Mouse (Mus musculus) liver, adult 2 months (tissue): ENCODE data around the gene Klkb1.

ENCODE experiments used
- CTCF ChIP-seq: fragments of 200-500 bp; IDR thresholded peaks from 2 replicates; pipeline ENCODE4 v1.5.1; 2011; ENCODE audit warnings: low read depth, low read length, control low read depth
- POLR2A ChIP-seq: fragments of 200-500 bp; IDR thresholded peaks from 2 replicates; pipeline ENCODE4 v1.6.1; 2011; ENCODE audit warnings: low read length, control low read depth; ENCODE audit not compliant: insufficient read depth; ENCODE audit errors: extremely low read depth

DNA sequence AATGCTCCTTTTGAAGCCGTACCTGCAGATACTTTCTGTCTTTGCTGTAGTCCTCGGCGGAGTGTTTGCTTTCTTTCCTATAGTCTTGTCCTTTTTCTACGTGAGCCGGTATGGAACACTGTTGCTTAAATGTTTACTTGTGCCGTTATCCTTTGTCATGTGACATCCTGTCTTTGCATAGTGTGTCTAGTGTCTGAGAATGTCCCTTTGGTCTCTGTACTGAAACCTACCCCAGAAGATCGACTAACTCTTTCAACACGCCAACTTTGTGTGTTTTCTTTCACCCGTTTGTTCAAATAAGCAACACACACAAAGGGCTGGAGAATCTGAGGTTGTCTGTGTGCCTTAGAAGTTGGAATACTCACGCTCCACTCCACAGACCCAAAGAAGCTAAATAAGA lies 32.7 kb downstream of the Klkb1 start, which contains the start of gene F11:
- TF ChIP-seq POLR2A (no peak), CTCF (no peak)
